Mouse (Mus musculus): ENCODE measurements around the gene Hhat. TPM values are rescaled to one million over a fixed set of nuclear protein-coding genes. Genes with fewer than 3 reads are reported as not detected.

The Hhat gene
- polyA plus RNA-seq, 1 experiment from 2014 or later = 5.6 TPM

DNA sequence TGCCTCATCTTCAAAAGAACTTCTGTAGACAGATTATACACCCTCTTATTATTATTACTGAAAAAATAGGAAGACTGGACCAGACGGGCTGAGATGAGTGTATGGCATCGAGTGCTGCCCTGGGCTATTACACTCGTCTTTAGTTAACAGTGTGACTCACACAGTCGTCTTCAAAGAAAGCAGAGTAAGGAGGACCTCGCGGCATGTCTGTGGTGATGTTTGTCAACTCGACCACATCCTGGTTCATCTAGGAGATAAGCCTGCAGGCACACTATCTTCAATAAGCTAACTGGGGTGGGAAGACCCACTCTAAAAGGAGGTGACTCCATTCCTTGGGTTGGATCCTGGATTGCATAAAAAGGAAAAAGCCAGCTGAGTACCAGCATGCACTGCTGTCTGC lies 78.0 kb downstream of the Hhat start:
- Histone ChIP-seq H3K4me1 (ENCODE audit: control insufficient read depth, insufficient read depth, low read length) (no peaks in the 10 kb centered on the region), H3K27me3 (ENCODE audit: control insufficient read depth, insufficient read depth, low read length) (no peaks in the 10 kb centered on the region), H3K4me2 (ENCODE audit: low read depth, low read length) (no peak overlapping the region), H3K4me3 (ENCODE audit: low read length) (no peak overlapping the region), H3K9me3 (replicated peaks; ENCODE audit: control insufficient read depth, low read length) (0 out of 2 replicates have a peak, but pooled peaks cover 2% of the 10 kb centered on the region), H3K27ac (ENCODE audit: low read length) (no peak overlapping the region), H3K9ac (ENCODE audit: low read length) (no peak overlapping the region), H3K36me3 (ENCODE audit: control insufficient read depth, insufficient read depth) (no peaks in the 10 kb centered on the region)
- WGBS = 59% methylated on average over 7 of the region's 7 CpGs
- ATAC-seq (replicated peaks; ENCODE audit: extremely low read depth, insufficient read depth, low FRiP score) = no peak

DNA sequence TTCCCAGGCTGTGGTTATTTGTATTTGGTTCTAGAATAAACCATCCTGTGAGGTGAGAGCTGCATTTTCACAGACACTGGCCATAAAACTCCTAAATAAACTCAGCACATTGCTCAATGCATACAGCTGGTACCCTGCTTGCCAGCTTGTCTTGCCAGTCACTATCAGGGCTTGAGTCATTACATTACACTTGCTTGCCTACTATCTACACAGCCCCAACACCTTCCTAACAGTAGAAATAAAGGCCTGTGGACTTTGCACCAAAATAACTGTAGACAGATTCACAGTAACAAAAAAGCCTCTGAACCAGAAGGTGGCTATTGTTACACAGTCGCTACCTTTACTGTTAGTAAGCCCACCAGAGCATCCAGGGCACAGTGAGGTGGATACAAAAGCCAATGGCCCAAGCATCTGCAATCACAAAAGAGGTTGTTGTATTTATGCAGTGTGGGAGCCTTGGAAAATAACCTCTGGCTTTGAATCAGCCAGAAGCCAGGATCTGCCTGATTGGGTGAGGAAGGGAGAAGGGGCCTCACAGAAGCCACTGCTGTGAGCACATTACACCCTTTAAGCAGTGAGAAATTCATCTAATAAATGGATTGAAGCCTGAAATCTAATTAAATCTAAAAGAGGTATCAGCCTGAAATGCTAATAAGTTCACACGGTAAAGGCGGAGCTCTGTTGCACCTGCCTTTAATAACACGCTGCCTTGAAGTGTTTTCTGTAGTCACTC lies 88.6 kb downstream of the Hhat start:
- Histone ChIP-seq H3K4me3 (ENCODE audit: low read length) (no peak overlapping the region), H3K36me3 (ENCODE audit: control insufficient read depth, insufficient read depth) (no peaks in the 10 kb centered on the region), H3K4me1 (ENCODE audit: control insufficient read depth, insufficient read depth, low read length) (no peaks in the 10 kb centered on the region), H3K9ac (ENCODE audit: low read length) (no peak overlapping the region), H3K27me3 (ENCODE audit: control insufficient read depth, insufficient read depth, low read length) (no peaks in the 10 kb centered on the region), H3K9me3 (replicated peaks; ENCODE audit: control insufficient read depth, low read length) (no peaks in the 10 kb centered on the region), H3K4me2 (ENCODE audit: low read depth, low read length) (no peak overlapping the region), H3K27ac (ENCODE audit: low read length) (no peak overlapping the region)
- no peak for ATAC-seq (replicated peaks; ENCODE audit: extremely low read depth, insufficient read depth, low FRiP score)
- 92% methylated on average over 4 of the region's 4 CpGs for WGBS

DNA sequence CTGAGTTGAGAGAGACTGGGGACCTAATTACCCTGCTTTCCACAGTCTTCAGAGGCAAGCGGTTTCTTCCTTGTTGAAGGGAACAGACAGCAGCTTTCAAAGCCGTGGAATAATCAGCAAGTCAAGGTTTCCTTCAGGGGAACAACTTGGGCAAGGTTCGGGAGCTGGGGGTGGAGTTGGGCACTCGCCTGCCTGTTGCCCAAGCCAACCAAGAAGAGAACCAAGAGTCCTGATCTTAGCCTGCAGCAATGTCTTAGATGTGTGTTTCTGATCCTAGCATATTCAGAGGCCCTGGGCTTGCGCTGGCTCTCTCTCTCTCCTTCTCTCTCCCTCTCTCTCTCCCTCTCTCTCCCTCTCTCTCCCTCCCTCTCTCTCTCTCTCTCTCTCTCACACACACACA lies 93.8 kb downstream of the Hhat start:
- Histone ChIP-seq H3K4me2 (ENCODE audit: low read depth, low read length) (no peak overlapping the region), H3K9me3 (replicated peaks; ENCODE audit: control insufficient read depth, low read length) (no peaks in the 10 kb centered on the region), H3K27ac (ENCODE audit: low read length) (no peak overlapping the region), H3K9ac (ENCODE audit: low read length) (no peak overlapping the region), H3K4me3 (ENCODE audit: low read length) (no peak overlapping the region), H3K4me1 (ENCODE audit: control insufficient read depth, insufficient read depth, low read length) (no peaks in the 10 kb centered on the region), H3K27me3 (ENCODE audit: control insufficient read depth, insufficient read depth, low read length) (no peaks in the 10 kb centered on the region), H3K36me3 (ENCODE audit: control insufficient read depth, insufficient read depth) (no peaks in the 10 kb centered on the region)
- 83% methylated on average over 5 of the region's 5 CpGs for WGBS
- ATAC-seq (replicated peaks; ENCODE audit: extremely low read depth, insufficient read depth, low FRiP score) = no peak

DNA sequence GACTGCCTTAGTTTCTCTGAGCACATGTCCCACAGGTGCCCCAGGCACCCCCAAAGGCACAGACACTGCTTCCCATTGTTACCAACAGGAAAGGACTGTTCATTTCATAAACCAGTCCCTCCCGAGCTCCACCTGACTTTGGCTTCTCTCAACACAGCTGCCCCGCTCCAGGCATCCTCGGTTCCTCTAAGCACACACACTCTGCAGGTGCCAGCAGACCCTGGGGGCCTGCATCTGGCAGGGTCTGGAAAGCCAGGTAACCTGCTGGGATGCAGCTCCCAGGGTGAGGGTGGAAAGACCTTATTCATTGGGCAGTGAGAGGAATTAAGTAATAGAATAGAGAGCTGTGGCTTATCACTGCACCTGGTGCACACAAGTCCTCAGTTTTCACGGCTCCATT lies 107.4 kb downstream of the Hhat start:
- no peak overlapping the region for H3K27ac ChIP-seq (ENCODE audit: low read length)
- no peaks in the 10 kb centered on the region for H3K4me1 ChIP-seq (ENCODE audit: control insufficient read depth, insufficient read depth, low read length)
- H3K9me3 ChIP-seq (replicated peaks; ENCODE audit: control insufficient read depth, low read length) = peaks cover 9% of the 10 kb centered on the region; the same call in 1 of the 2 replicates
- ATAC-seq (replicated peaks; ENCODE audit: extremely low read depth, insufficient read depth, low FRiP score) = no peak
- WGBS = 68% methylated on average over 4 of the region's 4 CpGs
- no peak overlapping the region for H3K4me2 ChIP-seq (ENCODE audit: low read depth, low read length)
- H3K36me3 ChIP-seq (ENCODE audit: control insufficient read depth, insufficient read depth) = peaks cover 9% of the 10 kb centered on the region; the same call in 1 of the 2 replicates
- H3K27me3 ChIP-seq (ENCODE audit: control insufficient read depth, insufficient read depth, low read length) = no peaks in the 10 kb centered on the region
- no peak overlapping the region for H3K9ac ChIP-seq (ENCODE audit: low read length)
- no peak overlapping the region for H3K4me3 ChIP-seq (ENCODE audit: low read length)

DNA sequence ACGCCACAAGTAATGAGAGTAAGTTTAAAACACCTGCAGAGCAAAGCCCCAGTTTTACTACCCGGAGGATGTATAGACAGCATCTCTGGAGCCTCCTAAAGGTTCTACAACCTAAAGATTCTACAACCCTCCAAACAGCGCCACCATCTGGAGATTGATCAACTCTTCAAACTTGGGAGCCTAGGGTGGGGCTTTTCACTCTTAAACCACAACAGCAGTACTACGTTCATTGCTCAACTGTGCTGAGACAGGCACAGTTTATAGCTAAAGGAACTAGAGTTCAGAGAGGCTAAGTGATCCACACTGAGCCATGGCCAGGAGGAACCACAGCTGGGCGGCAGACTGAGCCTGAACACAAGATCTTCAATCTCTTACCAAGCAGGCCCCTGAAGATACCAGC lies 107.9 kb downstream of the Hhat start:
- Histone ChIP-seq H3K27ac (ENCODE audit: low read length) (no peak overlapping the region), H3K4me2 (ENCODE audit: low read depth, low read length) (no peak overlapping the region), H3K4me1 (ENCODE audit: control insufficient read depth, insufficient read depth, low read length) (no peaks in the 10 kb centered on the region), H3K36me3 (ENCODE audit: control insufficient read depth, insufficient read depth) (peaks cover 9% of the 10 kb centered on the region; the same call in 1 of the 2 replicates), H3K9ac (ENCODE audit: low read length) (no peak overlapping the region), H3K9me3 (replicated peaks; ENCODE audit: control insufficient read depth, low read length) (peaks cover 9% of the 10 kb centered on the region; the same call in 1 of the 2 replicates), H3K27me3 (ENCODE audit: control insufficient read depth, insufficient read depth, low read length) (no peaks in the 10 kb centered on the region), H3K4me3 (ENCODE audit: low read length) (no peak overlapping the region)
- no peak for ATAC-seq (replicated peaks; ENCODE audit: extremely low read depth, insufficient read depth, low FRiP score)
- 80% methylated on average over 5 of the region's 5 CpGs for WGBS

DNA sequence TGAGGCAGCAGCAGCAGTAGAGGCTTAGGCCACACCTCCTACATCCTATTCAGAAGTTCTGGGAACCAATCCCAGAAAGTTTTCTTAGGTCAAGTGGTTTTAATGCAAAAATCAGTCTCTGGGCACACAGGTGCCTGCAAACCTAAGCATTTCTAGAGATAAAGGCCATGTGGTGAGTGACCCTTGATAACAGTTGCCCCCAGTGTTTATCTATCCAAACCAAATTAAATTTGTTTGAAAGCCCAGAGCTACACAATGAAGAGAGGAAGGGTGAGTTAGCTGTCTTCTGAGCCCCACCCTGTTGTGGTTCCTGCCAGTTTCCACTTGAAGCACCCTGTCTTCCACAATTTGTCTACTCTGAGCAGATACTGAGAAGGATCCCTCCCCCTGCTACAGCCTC lies 109.4 kb downstream of the Hhat start:
- no peak overlapping the region for H3K4me3 ChIP-seq (ENCODE audit: low read length)
- H3K9me3 ChIP-seq (replicated peaks; ENCODE audit: control insufficient read depth, low read length) = peaks cover 9% of the 10 kb centered on the region; the same call in 1 of the 2 replicates
- H3K27me3 ChIP-seq (ENCODE audit: control insufficient read depth, insufficient read depth, low read length) = no peaks in the 10 kb centered on the region
- no peak overlapping the region for H3K4me2 ChIP-seq (ENCODE audit: low read depth, low read length)
- H3K27ac ChIP-seq (ENCODE audit: low read length) = no peak overlapping the region
- no peak overlapping the region for H3K9ac ChIP-seq (ENCODE audit: low read length)
- ATAC-seq (replicated peaks; ENCODE audit: extremely low read depth, insufficient read depth, low FRiP score) = no peak
- H3K36me3 ChIP-seq (ENCODE audit: control insufficient read depth, insufficient read depth) = peaks cover 9% of the 10 kb centered on the region; the same call in 1 of the 2 replicates
- no peaks in the 10 kb centered on the region for H3K4me1 ChIP-seq (ENCODE audit: control insufficient read depth, insufficient read depth, low read length)

DNA sequence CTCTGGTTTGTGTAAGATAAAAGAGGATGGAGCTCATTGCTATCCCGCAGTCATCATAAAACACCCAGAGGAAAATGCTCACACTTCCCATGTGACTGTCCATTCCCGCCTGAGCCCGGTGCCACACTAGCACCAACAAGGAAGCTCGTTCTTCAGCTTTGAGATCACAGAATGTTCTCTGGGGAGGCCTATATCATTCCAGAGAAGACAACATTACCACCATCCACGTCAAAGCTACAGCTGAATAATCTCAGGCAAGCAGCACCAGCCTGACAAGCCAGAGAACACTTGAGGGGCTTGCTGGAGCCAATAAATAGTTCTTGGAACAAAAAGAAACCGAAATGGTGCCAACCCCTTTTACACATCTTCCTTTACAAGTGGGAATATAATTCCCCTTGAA lies 113.6 kb downstream of the Hhat start:
- 61% methylated on average over 6 of the region's 6 CpGs for WGBS
- no peaks in the 10 kb centered on the region for H3K27me3 ChIP-seq (ENCODE audit: control insufficient read depth, insufficient read depth, low read length)
- H3K4me3 ChIP-seq (ENCODE audit: low read length) = no peak overlapping the region
- no peaks in the 10 kb centered on the region for H3K4me1 ChIP-seq (ENCODE audit: control insufficient read depth, insufficient read depth, low read length)
- ATAC-seq (replicated peaks; ENCODE audit: extremely low read depth, insufficient read depth, low FRiP score) = no peak
- no peak overlapping the region for H3K9ac ChIP-seq (ENCODE audit: low read length)
- H3K9me3 ChIP-seq (replicated peaks; ENCODE audit: control insufficient read depth, low read length) = peaks cover 9% of the 10 kb centered on the region; the same call in 1 of the 2 replicates
- H3K36me3 ChIP-seq (ENCODE audit: control insufficient read depth, insufficient read depth) = peaks cover 9% of the 10 kb centered on the region; the same call in 1 of the 2 replicates
- H3K4me2 ChIP-seq (ENCODE audit: low read depth, low read length) = no peak overlapping the region
- no peak overlapping the region for H3K27ac ChIP-seq (ENCODE audit: low read length)

DNA sequence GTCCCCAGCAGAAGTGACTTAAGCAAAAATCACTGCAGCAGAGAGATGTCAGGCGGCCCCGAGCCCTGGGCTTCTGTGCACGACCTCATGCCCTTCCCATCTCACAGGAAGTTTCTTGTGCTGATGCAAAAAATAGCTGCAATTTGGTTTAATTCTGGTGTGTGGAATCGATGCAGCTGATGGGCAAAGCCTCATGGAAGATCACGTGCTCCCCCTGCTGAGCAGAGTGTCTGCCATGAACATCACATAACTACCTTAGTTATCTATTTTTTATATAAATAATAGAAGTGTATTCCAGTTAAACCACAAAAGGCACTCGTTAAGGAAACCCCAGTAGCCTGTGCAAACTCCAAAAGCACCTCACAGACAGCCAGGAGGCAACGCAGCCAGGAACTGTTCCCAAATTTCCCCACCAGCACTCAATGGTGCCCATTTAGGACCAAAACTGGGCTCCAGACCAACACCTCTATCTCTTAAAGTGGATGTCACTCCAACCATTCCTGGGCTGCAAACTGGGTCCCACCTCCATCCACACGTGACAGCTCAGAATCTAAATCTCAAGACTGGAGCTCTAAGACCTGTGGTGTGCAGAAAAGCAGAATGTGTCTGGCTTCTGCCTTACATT lies 118.9 kb downstream of the Hhat start:
- peak; percentile 88 for ATAC-seq (replicated peaks; ENCODE audit: extremely low read depth, insufficient read depth, low FRiP score)
- H3K27ac ChIP-seq (ENCODE audit: low read length) = peak overlapping the region; percentile 83

DNA sequence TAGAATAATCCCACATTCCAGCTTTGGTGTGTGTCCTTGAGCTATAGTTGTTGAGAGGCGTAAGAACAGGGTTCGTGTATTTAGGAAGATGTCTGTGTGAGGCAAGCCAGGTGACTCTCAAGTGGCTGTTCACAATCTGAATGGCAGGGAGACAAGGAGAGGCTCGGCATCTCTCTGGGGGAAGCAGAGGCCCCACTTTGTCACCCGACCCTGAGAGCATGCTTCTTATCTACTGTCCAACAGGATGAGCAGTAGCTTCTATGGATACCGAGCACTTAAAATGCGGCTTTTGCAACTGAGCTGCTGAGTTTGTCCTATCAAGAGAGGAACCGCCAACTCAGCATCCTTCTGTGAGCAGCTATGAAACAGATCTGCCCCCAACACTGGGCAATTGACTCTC lies 120.4 kb downstream of the Hhat start:
- Histone ChIP-seq H3K9me3 (replicated peaks; ENCODE audit: control insufficient read depth, low read length) (no peaks in the 10 kb centered on the region), H3K4me3 (ENCODE audit: low read length) (no peak overlapping the region), H3K27ac (ENCODE audit: low read length) (no peak overlapping the region), H3K27me3 (ENCODE audit: control insufficient read depth, insufficient read depth, low read length) (no peaks in the 10 kb centered on the region), H3K4me1 (ENCODE audit: control insufficient read depth, insufficient read depth, low read length) (peaks cover 18% of the 10 kb centered on the region), H3K4me2 (ENCODE audit: low read depth, low read length) (no peak overlapping the region), H3K9ac (ENCODE audit: low read length) (no peak overlapping the region), H3K36me3 (ENCODE audit: control insufficient read depth, insufficient read depth) (no peaks in the 10 kb centered on the region)
- no peak for ATAC-seq (replicated peaks; ENCODE audit: extremely low read depth, insufficient read depth, low FRiP score)
- 41% methylated on average over 7 of the region's 7 CpGs for WGBS

More for the DNA sequence above, 118.9 kb downstream of the Hhat start:
- no peaks in the 10 kb centered on the region for H3K36me3 ChIP-seq (ENCODE audit: control insufficient read depth, insufficient read depth)
- 30% methylated on average over 8 of the region's 8 CpGs for WGBS
- no peak overlapping the region for H3K9ac ChIP-seq (ENCODE audit: low read length)
- H3K27me3 ChIP-seq (ENCODE audit: control insufficient read depth, insufficient read depth, low read length) = no peaks in the 10 kb centered on the region
- H3K4me1 ChIP-seq (ENCODE audit: control insufficient read depth, insufficient read depth, low read length) = peaks cover 18% of the 10 kb centered on the region
- H3K9me3 ChIP-seq (replicated peaks; ENCODE audit: control insufficient read depth, low read length) = no peaks in the 10 kb centered on the region
- H3K4me2 ChIP-seq (ENCODE audit: low read depth, low read length) = no peak overlapping the region
- H3K4me3 ChIP-seq (ENCODE audit: low read length) = no peak overlapping the region
